Mouse (Mus musculus) heart, embryonic 13.5 days (tissue): ENCODE measurements at regions not wholly inside any gene's neighbourhood (a gene's known extent, or its start where the extent isn't known, plus 50 kb on each side); places are given as distances from the start of the nearest gene placed in this dataset.

Source experiments
- ATAC-seq: fragments of 200-750 bp; cut with Nextera tagmentation; 2 replicates; pipeline ENCODE4 v1.8.0; 2017; ENCODE audit warnings: moderate TSS enrichment; ENCODE audit not compliant: insufficient number of reproducible peaks, low FRiP score, low TSS enrichment; ENCODE audit errors: extremely low read depth
- H3K27ac ChIP-seq: fragments of 300-500 bp; sonication (generic); replicated peaks from 2 replicates; pipeline ENCODE4 v1.5.1; 2015; ENCODE audit warnings: moderate library complexity, mild to moderate bottlenecking, inconsistent platforms
- H3K27me3 ChIP-seq: fragments of 300-500 bp; sonication (generic); replicated peaks from 2 replicates; pipeline ENCODE4 v1.6.1; 2015; ENCODE audit warnings: mild to moderate bottlenecking, inconsistent platforms
- H3K36me3 ChIP-seq: fragments of 300-500 bp; sonication (generic); 2 replicates; pipeline ENCODE4 v1.6.1; 2015; ENCODE audit warnings: mild to moderate bottlenecking, inconsistent platforms
- H3K4me1 ChIP-seq: fragments of 300-500 bp; sonication (generic); 2 replicates; pipeline ENCODE4 v1.6.1; 2015; ENCODE audit warnings: inconsistent platforms
- H3K4me2 ChIP-seq: fragments of 300-500 bp; sonication (generic); 2 replicates; pipeline ENCODE4 v1.6.1; 2015; ENCODE audit warnings: inconsistent platforms, mild to moderate bottlenecking, moderate library complexity
- H3K4me3 ChIP-seq: fragments of 300-500 bp; sonication (generic); 2 replicates; pipeline ENCODE4 v1.5.1; 2015; ENCODE audit warnings: moderate library complexity, mild to moderate bottlenecking, inconsistent platforms
- H3K9ac ChIP-seq: fragments of 300-500 bp; sonication (generic); 2 replicates; pipeline ENCODE4 v1.6.1; 2015; ENCODE audit warnings: inconsistent platforms, mild to moderate bottlenecking, moderate library complexity
- H3K9me3 ChIP-seq: fragments of 300-500 bp; sonication (generic); 2 replicates; pipeline ENCODE4 v1.6.1; 2016; ENCODE audit warnings: inconsistent platforms
- WGBS: fragments of 180-500 bp; shearing (Covaris S2); methylation state at CpG from one replicate; pipeline ENCODE4 v1.1.7; 2015; ENCODE audit warnings: mixed read lengths; 5-methylcytosine and 5-hydroxymethylcytosine counted together

DNA sequence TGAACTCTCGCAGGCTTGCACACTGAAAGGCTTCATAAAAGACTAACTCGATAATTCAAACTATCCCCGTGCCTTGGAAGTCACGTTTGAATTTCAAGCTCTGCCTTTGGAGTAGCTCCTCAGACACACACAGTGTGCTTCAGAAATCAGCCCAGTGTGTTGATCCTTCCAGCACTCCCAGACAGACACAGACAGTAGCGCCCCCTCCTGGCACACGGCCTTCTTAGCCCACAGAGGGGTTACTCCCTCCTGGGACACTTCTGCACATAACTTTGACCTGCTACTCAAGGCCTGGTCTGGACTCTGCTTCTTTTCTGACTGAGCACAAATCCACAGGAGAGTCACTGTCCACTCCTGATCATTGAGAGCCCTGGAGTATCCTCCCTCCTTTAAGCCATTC lies 182.3 kb upstream of the Spdye4c start:
- peaks cover 5% of the 10 kb centered on the region; the same call in 1 of the 2 replicates for H3K27me3 ChIP-seq
- no peak for ATAC-seq
- WGBS, result 30% methylated on average over 6 of the region's 6 CpGs

DNA sequence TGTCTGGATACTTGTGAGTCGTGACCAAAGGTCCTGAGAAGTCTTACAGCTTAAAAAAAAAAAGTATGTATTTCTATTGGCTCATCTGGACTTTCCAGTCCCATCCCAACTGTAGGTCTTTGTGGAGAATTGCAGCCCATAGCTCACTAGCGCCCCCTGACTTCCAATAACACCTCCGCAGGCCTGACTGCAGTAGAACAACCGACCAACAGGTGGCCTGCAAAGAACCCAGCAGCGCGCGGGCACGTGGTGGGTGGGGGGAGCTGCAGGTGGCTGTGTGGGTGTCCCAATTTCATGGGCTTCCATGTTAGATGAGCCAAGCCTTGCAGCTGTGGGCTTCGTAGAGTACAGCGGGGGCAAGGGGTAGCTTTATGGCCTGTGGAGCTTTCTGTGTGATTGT lies 178.7 kb upstream of the Spdye4c start:
- Histone ChIP-seq H3K36me3 (no peaks in the 10 kb centered on the region), H3K4me2 (no peak overlapping the region), H3K9ac (no peak overlapping the region), H3K4me3 (no peak overlapping the region), H3K4me1 (peaks cover 18% of the 10 kb centered on the region), H3K27ac (no peak overlapping the region), H3K27me3 (peaks cover 5% of the 10 kb centered on the region; the same call in 1 of the 2 replicates), H3K9me3 (no peaks in the 10 kb centered on the region)
- no peak for ATAC-seq
- 18% methylated on average over 10 of the region's 10 CpGs for WGBS

More for the DNA sequence above, 182.3 kb upstream of the Spdye4c start:
- Histone ChIP-seq H3K4me2 (no peak overlapping the region), H3K9me3 (no peaks in the 10 kb centered on the region), H3K27ac (no peak overlapping the region), H3K9ac (no peak overlapping the region), H3K4me3 (no peak overlapping the region), H3K36me3 (no peaks in the 10 kb centered on the region), H3K4me1 (peaks cover 21% of the 10 kb centered on the region)

DNA sequence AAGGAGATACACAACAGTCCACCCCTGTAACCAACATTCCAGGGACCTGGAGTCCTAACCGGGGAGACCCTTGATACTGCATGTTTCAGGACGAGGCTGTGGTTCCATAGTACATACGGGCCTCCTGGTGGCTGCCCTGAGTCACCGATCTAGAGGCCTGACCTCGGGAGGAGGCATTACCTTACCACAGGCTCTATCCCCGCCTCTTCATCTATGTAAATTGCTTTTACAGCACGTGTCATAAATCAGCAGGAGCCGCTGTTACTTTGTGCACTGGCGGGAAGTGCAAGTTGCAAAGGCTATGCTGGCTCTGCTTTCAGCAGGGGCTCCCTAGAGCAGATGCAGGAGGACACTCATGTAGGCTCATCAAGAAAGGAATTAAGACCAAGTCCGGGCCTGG lies 178.0 kb upstream of the Spdye4c start:
- H3K4me3 ChIP-seq, result no peak overlapping the region
- no peak overlapping the region for H3K27ac ChIP-seq
- H3K9me3 ChIP-seq, result no peaks in the 10 kb centered on the region
- ATAC-seq, result no peak
- no peak overlapping the region for H3K4me2 ChIP-seq
- H3K27me3 ChIP-seq, result peaks cover 5% of the 10 kb centered on the region; the same call in 1 of the 2 replicates
- no peaks in the 10 kb centered on the region for H3K36me3 ChIP-seq
- H3K9ac ChIP-seq, result no peak overlapping the region
- peaks cover 18% of the 10 kb centered on the region for H3K4me1 ChIP-seq
- 37% methylated on average over 10 of the region's 10 CpGs for WGBS

DNA sequence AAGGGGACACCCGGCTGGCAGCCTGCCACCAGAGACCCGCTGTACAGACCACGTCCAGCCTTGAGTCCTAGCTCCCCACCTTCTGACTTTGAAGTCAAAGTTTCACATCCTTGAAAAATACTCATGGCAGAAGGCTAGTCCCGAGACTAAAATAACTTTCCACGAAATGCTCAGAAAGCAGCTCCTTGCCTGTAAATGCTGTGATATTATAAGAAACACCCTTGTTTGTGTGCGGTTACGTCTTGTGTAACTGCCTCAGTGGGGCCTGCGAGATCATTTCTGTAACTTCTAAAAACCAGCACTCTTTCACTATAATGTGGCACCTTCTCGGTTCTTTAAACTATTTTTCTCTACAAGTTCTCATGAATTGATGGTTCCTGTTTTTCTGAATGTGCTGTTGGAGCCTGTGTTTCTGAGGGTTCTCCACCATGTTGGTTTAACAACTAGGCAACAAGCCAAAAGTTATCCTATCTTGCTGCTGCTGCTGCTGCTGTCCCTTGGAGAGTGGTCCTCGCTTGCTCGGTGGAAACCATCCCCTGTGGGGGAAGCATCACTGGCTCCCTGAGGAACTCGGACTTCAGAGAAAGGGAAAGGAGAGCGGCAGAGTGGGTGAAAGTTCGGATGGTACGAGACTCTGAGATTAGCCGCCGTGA lies 176.3 kb upstream of the Spdye4c start:
- Histone ChIP-seq H3K9me3 (no peaks in the 10 kb centered on the region), H3K27me3 (peaks cover 5% of the 10 kb centered on the region; the same call in 1 of the 2 replicates), H3K4me1 (0 out of 2 replicates have a peak, but pooled peaks cover 11% of the 10 kb centered on the region), H3K9ac (no peak overlapping the region), H3K4me3 (no peak overlapping the region), H3K4me2 (no peak overlapping the region), H3K27ac (no peak overlapping the region), H3K36me3 (no peaks in the 10 kb centered on the region)
- 56% methylated on average over 17 of the region's 17 CpGs for WGBS
- ATAC-seq, result no peak

DNA sequence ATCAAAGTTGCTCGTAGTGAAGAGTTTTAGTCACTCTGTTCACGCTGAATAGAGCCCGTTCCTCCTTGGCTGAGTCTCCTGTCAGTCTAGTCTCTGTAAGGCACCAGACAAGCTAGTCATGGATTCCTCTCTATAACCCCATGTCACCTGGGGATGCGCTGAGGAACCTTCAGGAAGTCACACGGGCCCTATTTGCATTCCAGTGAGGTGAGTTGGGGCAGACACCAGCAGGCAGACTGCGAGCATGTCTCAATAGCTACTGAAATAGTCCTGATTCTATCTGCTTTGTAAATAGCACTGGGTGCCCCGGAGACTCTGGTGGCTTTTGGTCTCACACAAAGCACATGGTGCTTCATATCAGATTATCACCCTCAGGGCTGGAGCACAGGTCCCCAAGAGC lies 174.6 kb upstream of the Spdye4c start:
- Histone ChIP-seq H3K36me3 (no peaks in the 10 kb centered on the region), H3K9me3 (no peaks in the 10 kb centered on the region), H3K4me1 (peaks cover 17% of the 10 kb centered on the region; the same call in 1 of the 2 replicates), H3K27me3 (peaks cover 5% of the 10 kb centered on the region; the same call in 1 of the 2 replicates), H3K4me3 (no peak overlapping the region), H3K9ac (no peak overlapping the region), H3K27ac (no peak overlapping the region), H3K4me2 (no peak overlapping the region)
- no peak for ATAC-seq
- 63% methylated on average over 7 of the region's 7 CpGs for WGBS

DNA sequence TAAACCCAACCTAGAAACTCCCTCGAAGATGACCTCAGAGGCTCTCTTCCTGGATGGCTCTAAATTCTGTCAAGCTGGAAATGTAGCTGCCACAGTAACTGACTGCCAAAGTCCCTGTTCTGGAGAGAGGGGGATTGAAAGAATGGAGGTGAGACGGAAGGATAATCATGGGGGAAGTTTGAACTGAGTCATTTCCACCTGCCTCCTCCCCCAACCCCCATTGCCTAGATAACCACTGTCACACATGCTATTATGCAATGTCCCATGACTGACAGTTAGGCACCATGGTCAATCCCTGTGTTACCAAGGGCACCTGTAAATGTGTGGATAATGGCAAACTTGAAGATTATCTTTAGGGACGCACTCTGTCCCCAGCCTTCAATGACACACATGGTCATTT lies 172.0 kb upstream of the Spdye4c start:
- Histone ChIP-seq H3K4me2 (no peak overlapping the region), H3K4me3 (no peak overlapping the region), H3K9ac (no peak overlapping the region), H3K36me3 (no peaks in the 10 kb centered on the region), H3K4me1 (peaks cover 19% of the 10 kb centered on the region; the same call in 1 of the 2 replicates), H3K27me3 (no peaks in the 10 kb centered on the region; the same call in 1 of the 2 replicates), H3K27ac (no peak overlapping the region), H3K9me3 (no peaks in the 10 kb centered on the region)
- 63% methylated on average over 3 of the region's 3 CpGs for WGBS
- no peak for ATAC-seq

DNA sequence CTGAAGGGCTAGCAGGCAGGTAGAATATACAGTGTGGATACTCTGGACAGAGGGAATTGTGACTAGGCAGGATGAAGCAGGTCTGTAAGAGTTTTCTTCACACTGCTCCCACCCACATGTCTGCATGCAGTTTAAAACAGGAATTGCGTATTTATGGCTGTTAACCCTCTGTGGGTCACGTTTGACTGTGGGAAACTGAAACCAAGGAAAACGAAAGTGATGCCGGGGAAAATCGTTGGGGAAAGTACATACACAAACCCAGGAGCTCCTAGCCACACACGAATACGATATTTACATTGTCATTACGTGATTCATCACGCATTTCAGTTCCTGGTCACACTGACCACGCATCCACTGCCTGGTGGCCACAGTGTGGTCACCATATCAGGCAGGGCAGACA lies 170.6 kb upstream of the Spdye4c start:
- no peak overlapping the region for H3K27ac ChIP-seq
- no peak overlapping the region for H3K9ac ChIP-seq
- H3K4me3 ChIP-seq, result no peak overlapping the region
- H3K36me3 ChIP-seq, result no peaks in the 10 kb centered on the region
- ATAC-seq, result no peak
- H3K4me2 ChIP-seq, result no peak overlapping the region
- peaks cover 20% of the 10 kb centered on the region for H3K4me1 ChIP-seq
- no peaks in the 10 kb centered on the region for H3K9me3 ChIP-seq
- 78% methylated on average over 10 of the region's 10 CpGs for WGBS
- H3K27me3 ChIP-seq, result no peaks in the 10 kb centered on the region; the same call in 1 of the 2 replicates

DNA sequence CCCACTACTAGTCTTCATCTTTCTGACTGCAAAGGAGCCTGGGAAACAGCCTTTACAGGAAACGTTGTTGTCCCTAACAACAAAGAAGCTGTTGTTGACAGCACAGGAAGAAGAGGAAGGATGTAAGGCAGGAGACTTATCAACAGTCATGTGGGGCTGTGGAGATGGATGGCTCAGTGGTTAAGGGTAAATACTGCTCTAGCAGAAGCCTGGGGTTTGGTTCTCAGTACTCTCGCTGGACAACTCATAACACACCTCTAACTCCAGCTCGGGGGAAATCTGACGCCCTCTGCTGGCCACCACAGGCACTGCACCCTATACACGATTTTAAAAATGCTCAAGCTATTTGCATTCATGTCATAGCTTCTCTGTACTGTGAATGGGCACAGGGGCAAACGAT lies 168.3 kb upstream of the Spdye4c start:
- no peaks in the 10 kb centered on the region for H3K9me3 ChIP-seq
- no peaks in the 10 kb centered on the region for H3K27me3 ChIP-seq
- no peak overlapping the region for H3K27ac ChIP-seq
- H3K4me3 ChIP-seq, result no peak overlapping the region
- no peak overlapping the region for H3K4me2 ChIP-seq
- H3K36me3 ChIP-seq, result no peaks in the 10 kb centered on the region
- ATAC-seq, result no peak
- H3K4me1 ChIP-seq, result peaks cover 25% of the 10 kb centered on the region
- H3K9ac ChIP-seq, result no peak overlapping the region
- WGBS, result 36% methylated on average over 6 of the region's 6 CpGs

DNA sequence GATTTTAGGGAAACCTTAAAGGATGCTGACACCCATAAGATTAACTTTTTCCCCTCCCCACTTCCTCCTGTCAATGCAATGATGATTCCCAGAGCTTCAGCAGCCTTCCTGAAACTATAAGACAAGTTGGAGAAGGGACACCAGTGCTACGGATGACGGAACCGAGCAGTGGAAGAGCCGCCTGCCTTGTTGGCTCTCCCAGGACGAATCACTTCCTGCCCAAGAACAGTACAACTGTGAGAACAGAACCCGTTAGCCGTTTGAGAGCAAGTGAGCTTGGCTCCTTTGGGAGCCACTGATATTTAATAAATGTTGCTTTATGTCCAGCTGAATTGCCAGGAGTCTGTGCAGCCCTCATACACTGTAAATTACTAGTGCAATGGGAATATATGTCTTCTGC lies 166.8 kb upstream of the Spdye4c start:
- WGBS, result 42% methylated on average over 7 of the region's 7 CpGs
- Histone ChIP-seq H3K4me3 (no peak overlapping the region), H3K9ac (no peak overlapping the region), H3K4me1 (peaks cover 39% of the 10 kb centered on the region), H3K27me3 (no peaks in the 10 kb centered on the region), H3K4me2 (no peak overlapping the region), H3K36me3 (no peaks in the 10 kb centered on the region), H3K9me3 (no peaks in the 10 kb centered on the region), H3K27ac (peak overlapping the region; percentile 25; the same call in 1 of the 2 replicates)
- ATAC-seq, result no peak

DNA sequence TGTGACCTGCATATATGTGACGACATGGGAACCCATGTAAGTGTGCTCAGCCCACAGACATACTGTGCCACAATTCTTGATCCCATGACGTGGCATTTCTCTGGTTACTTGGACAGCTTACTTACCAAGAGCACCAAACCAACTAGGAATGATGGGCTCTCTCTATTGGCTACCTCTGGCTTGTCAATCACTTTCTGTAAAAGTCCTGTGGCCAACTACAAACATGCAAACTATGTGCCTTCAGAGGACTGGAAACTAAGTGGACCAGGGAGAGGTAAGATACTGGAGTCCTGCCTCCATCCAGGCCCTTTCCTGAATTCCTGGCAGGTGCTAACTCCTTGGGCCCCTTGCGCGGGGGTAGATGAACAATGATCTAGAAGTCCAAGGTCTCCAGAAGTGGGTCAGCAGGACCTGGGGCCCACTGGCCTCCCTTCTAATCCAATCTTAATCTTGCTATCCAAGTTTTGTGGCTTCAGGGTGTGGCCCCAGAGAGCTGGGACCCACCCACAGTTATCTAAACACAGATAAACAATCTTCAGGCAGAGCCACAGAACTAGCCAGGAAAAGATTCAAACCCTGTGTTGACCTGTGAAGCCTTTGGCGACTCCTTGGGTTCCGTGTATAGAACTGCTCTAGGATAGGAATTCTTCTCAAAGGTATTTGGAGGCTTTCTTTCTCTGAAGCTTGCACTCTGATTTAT lies 163.7 kb upstream of the Spdye4c start:
- peak overlapping the region; percentile 79 for H3K9ac ChIP-seq
- peak overlapping the region; percentile 43 for H3K4me3 ChIP-seq
- H3K27me3 ChIP-seq, result no peaks in the 10 kb centered on the region
- H3K27ac ChIP-seq, result peak overlapping the region; percentile 79; the same call in 1 of the 2 replicates
- peak overlapping the region; percentile 65 for H3K4me2 ChIP-seq
- no peaks in the 10 kb centered on the region for H3K36me3 ChIP-seq
- H3K9me3 ChIP-seq, result no peaks in the 10 kb centered on the region
- peaks cover 50% of the 10 kb centered on the region for H3K4me1 ChIP-seq
- 70% methylated on average over 6 of the region's 6 CpGs for WGBS
- no peak for ATAC-seq

DNA sequence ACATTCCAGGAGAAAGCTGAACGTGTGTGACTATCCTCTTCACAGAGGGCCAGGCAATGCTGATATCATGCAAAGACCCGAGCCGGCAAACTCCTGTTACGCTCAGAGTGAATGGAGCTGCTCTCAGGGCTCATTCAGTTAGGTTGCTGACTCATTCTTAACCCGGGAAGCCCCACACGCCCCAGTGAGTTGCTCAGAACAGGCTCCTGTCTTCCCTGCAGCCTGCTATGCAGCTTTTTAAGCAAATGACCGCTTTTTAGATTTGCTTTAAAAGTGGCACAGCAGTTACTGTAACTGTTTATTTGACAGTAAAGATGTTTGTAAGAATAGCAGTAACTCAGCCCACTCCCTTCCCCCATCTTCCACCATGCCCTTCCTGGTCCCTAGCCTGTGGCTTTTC lies 162.9 kb upstream of the Spdye4c start:
- ATAC-seq, result no peak
- H3K9ac ChIP-seq, result peak overlapping the region; percentile 79
- H3K27me3 ChIP-seq, result no peaks in the 10 kb centered on the region
- 8% methylated on average over 7 of the region's 7 CpGs for WGBS
- H3K9me3 ChIP-seq, result no peaks in the 10 kb centered on the region
- H3K36me3 ChIP-seq, result no peaks in the 10 kb centered on the region
- H3K27ac ChIP-seq, result peak overlapping the region; percentile 79
- peak overlapping the region; percentile 65 for H3K4me2 ChIP-seq
- H3K4me3 ChIP-seq, result peak overlapping the region; percentile 43
- peaks cover 50% of the 10 kb centered on the region for H3K4me1 ChIP-seq
